In the genomic region with DNA sequence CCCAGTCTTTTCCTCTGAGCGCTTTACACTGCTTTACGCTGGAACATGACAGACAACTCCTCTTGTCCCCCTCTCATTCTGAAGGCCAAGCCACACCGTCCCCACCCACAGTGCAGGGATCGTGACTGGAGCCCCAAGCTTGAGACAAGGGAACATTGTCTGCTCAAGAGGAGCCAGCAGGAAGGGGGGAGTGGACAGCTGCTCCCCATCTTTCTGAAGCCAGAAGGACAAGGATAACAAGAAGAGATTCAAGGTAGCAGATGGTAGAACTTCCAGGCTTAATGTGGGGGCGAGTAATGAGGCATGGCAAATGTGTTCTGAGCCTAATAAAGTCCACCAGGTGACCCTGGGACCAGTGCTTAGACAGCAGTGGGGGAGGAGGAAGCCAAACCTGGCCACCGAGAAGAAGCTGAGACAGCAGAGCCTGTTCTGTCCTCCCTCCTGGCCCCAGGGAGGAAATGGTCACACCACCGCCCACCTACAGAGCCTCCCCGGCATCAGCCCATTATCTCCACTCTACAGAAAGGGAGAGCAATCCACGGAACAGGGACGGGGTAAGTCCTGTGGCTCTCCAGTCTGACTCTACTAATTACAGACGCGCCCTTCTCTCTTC, we compare ENCODE assay signal across 9 mouse cellular contexts. TPM values are rescaled to one million over a fixed set of nuclear protein-coding genes. Genes with fewer than 3 reads are reported as not detected.
DNase-seq lines count a peak whose midpoint lies in the region; ATAC-seq and TF ChIP-seq lines count a peak whose summit lies in the region.
"Had no signal": no experiment of that assay in that cellular context is flagged by ENCODE, and none has a peak within 500 bp of the region (broad histone marks: within the 10 kb centered on the region; RNA-seq: fewer than 3 reads in every experiment).

No protein-coding gene starts in this region.

- H3K9ac ChIP-seq in embryonic facial prominence, embryonic 15.5 days, result no peak overlapping the region
- H3K9ac ChIP-seq in midbrain, embryonic 13.5 days (replicated peaks), result 0 out of 2 replicates have a peak overlapping the region, but pooled peaks have one; percentile 49

- H3K4me3 ChIP-seq in layer of hippocampus, adult 2 months, result peak overlapping the region; percentile 68
- peak overlapping the region; percentile 81 for H3K4me3 ChIP-seq in embryonic facial prominence, embryonic 15.5 days (replicated peaks)
- H3K4me3 ChIP-seq in kidney, adult 2 months (ENCODE audit: insufficient read depth, low read depth, low read length), result peak overlapping the region; percentile 47
- peak overlapping the region; percentile 23 for H3K4me3 ChIP-seq in midbrain, embryonic 13.5 days (replicated peaks)

- H3K9me3 ChIP-seq in embryonic facial prominence, embryonic 15.5 days (replicated peaks), result no peaks in the 10 kb centered on the region
- no peaks in the 10 kb centered on the region for H3K9me3 ChIP-seq in midbrain, embryonic 13.5 days

- peaks cover 88% of the 10 kb centered on the region for H3K4me1 ChIP-seq in embryonic facial prominence, embryonic 15.5 days
- peaks cover 23% of the 10 kb centered on the region for H3K4me1 ChIP-seq in kidney, adult 2 months (ENCODE audit: control insufficient read depth, insufficient read depth, low read length)
- H3K4me1 ChIP-seq in midbrain, embryonic 13.5 days (replicated peaks), result peaks cover 68% of the 10 kb centered on the region

- no peaks in the 10 kb centered on the region for H3K27me3 ChIP-seq in embryonic facial prominence, embryonic 15.5 days
- no peaks in the 10 kb centered on the region for H3K27me3 ChIP-seq in kidney, adult 2 months (replicated peaks; ENCODE audit: control insufficient read depth, insufficient read depth, low read length)
- peaks cover 33% of the 10 kb centered on the region for H3K27me3 ChIP-seq in midbrain, embryonic 13.5 days
- H3K27me3 ChIP-seq: Patski had no signal

- H3K36me3 ChIP-seq in embryonic facial prominence, embryonic 15.5 days, result peaks cover 4% of the 10 kb centered on the region
- H3K36me3 ChIP-seq in kidney, adult 2 months (ENCODE audit: control insufficient read depth, insufficient read depth, low read length), result no peaks in the 10 kb centered on the region
- H3K36me3 ChIP-seq in midbrain, embryonic 13.5 days, result no peaks in the 10 kb centered on the region

- H3K27ac ChIP-seq in layer of hippocampus, adult 2 months, result peak overlapping the region; percentile 87
- peak overlapping the region; percentile 45; the same call in 1 of the 2 replicates for H3K27ac ChIP-seq in embryonic facial prominence, embryonic 15.5 days (replicated peaks)
- peak overlapping the region; percentile 67 for H3K27ac ChIP-seq in kidney, adult 2 months (ENCODE audit: insufficient read depth, low read depth, low read length)
- no peak overlapping the region for H3K27ac ChIP-seq in midbrain, embryonic 13.5 days

- peak; percentile 68 to 69 for DNase-seq in layer of hippocampus, adult 2 months (ENCODE audit: low spot score in 2 of 2)
- DNase-seq in layer of hippocampus, postnatal 10 days (ENCODE audit: low spot score in 2 of 2), result no peak
- DNase-seq in kidney, adult 2 months, result peak; percentile 72
- no peak for DNase-seq in cerebellum, postnatal 4 days (ENCODE audit: low spot score in 2 of 2)
- DNase-seq in adrenal gland, postnatal 25 days, result no peak

- TF ChIP-seq POLR2A in kidney, adult 2 months (IDR thresholded peaks at IDR 0.05; ENCODE audit: low read depth, low read length), result no peak

- no peak for TF ChIP-seq CTCF in layer of hippocampus, adult 2 months (conservative IDR thresholded peaks at IDR 0.05)
- no peak for TF ChIP-seq CTCF in kidney, adult 2 months (conservative IDR thresholded peaks at IDR 0.05; ENCODE audit: insufficient read depth, insufficient read length, low read depth, low read length)

- WGBS in embryonic facial prominence, embryonic 15.5 days, result 9% methylated on average over 12 of the region's 12 CpGs
- WGBS in kidney, adult 2 months, result 26% methylated on average over 12 of the region's 12 CpGs
- 27% methylated on average over 12 of the region's 12 CpGs for WGBS in midbrain, embryonic 13.5 days

- H3K4me2 ChIP-seq in embryonic facial prominence, embryonic 15.5 days (replicated peaks), result peak overlapping the region; percentile 86
- H3K4me2 ChIP-seq in midbrain, embryonic 13.5 days (replicated peaks), result peak overlapping the region; percentile 81

- no peak for ATAC-seq in embryonic facial prominence, embryonic 15.5 days (ENCODE audit: insufficient number of reproducible peaks, low FRiP score, low TSS enrichment, low read depth)
- ATAC-seq in midbrain, embryonic 13.5 days, result no peak
- no peak for ATAC-seq in cerebellum, adult (ENCODE audit: insufficient number of reproducible peaks, low FRiP score, low TSS enrichment)
- ATAC-seq: Patski had no signal

RNA-seq across cellular contexts. Expression of a gene that starts 5.5 kb away (rescaled TPM):
- total RNA-seq in layer of hippocampus, adult 2 months (2021), result 100 to 1,000 TPM; 163 to 171 TPM
- total RNA-seq in layer of hippocampus, postnatal 10 days (2021), result 10 to 100 TPM; 76.5 to 81.6 TPM
- polyA plus RNA-seq in embryonic facial prominence, embryonic 15.5 days (2015; fragmentation: Nextera tagmentation; extraction: Ambion mirVana), result 8.7 and 10.5 TPM in 2 replicates
- polyA plus RNA-seq in kidney, adult 2 months (2012; rRNA removed), result 25.4 and 29.3 TPM in 2 replicates
- 5.8 and 5.9 TPM in 2 replicates for polyA plus RNA-seq in midbrain, embryonic 13.5 days (2015; fragmentation: Nextera tagmentation; extraction: Ambion mirVana)
- total RNA-seq in adrenal gland, postnatal 25 days (2021), result 76.1 and 81.2 TPM in 2 replicates

RNA-seq across cellular contexts. Expression of a gene that starts 48.0 kb away (rescaled TPM):
- total RNA-seq in layer of hippocampus, adult 2 months (2021), result 1 to 10 TPM; 3.0 to 3.6 TPM
- 1 to 10 TPM; 4.0 TPM for total RNA-seq in layer of hippocampus, postnatal 10 days (2021)
- 7.8 and 8.6 TPM in 2 replicates for polyA plus RNA-seq in embryonic facial prominence, embryonic 15.5 days (2015; fragmentation: Nextera tagmentation; extraction: Ambion mirVana)
- 7.6 and 9.6 TPM in 2 replicates for polyA plus RNA-seq in kidney, adult 2 months (2012; rRNA removed)
- polyA plus RNA-seq in midbrain, embryonic 13.5 days (2015; fragmentation: Nextera tagmentation; extraction: Ambion mirVana), result 1.9 and 2.7 TPM in 2 replicates
- 5.8 and 9.5 TPM in 2 replicates for total RNA-seq in adrenal gland, postnatal 25 days (2021)

Comparison
In these comparisons a context has a peak if more than half of its experiments do, and no peak if none do; other contexts are left out.
1. DNase-seq: peak in layer of hippocampus, adult 2 months (2 of 2) and kidney, adult 2 months (single experiment); none in layer of hippocampus, postnatal 10 days (0 of 2), cerebellum, postnatal 4 days (0 of 2) and adrenal gland, postnatal 25 days (single experiment).
2. H3K4me3 ChIP-seq: peak in every context shown above with its lines; median percentile 81 in embryonic facial prominence, embryonic 15.5 days; 68 in layer of hippocampus, adult 2 months; 47 in kidney, adult 2 months; 23 in midbrain, embryonic 13.5 days.